Mouse (Mus musculus) lung, embryonic 16.5 days (tissue): ENCODE measurements around the gene Ephb4. TPM values are rescaled to one million over a fixed set of nuclear protein-coding genes. Genes with fewer than 3 reads are reported as not detected.

Experiments used
- ATAC-seq: fragments of 200-750 bp; cut with Nextera tagmentation; 2 replicates; pipeline ENCODE4 v1.8.0; 2017; ENCODE audit warnings: low read depth, mild to moderate bottlenecking, moderate library complexity
- H3K27ac ChIP-seq: fragments of 300-500 bp; sonication (generic); 2 replicates; pipeline ENCODE4 v1.5.1; 2014; ENCODE audit warnings: mild to moderate bottlenecking, control low read depth, low read length
- H3K27me3 ChIP-seq: fragments of 300-500 bp; sonication (generic); 2 replicates; pipeline ENCODE4 v1.6.1; 2014; ENCODE audit warnings: low read depth, low read length, mixed read lengths; ENCODE audit not compliant: control insufficient read depth, insufficient read depth
- H3K36me3 ChIP-seq: fragments of 300-500 bp; sonication (generic); 2 replicates; pipeline ENCODE4 v1.6.1; 2014; ENCODE audit warnings: low read length; ENCODE audit not compliant: control insufficient read depth, insufficient read depth
- H3K4me1 ChIP-seq: fragments of 300-500 bp; sonication (generic); replicated peaks from 2 replicates; pipeline ENCODE4 v1.6.1; 2014; ENCODE audit warnings: low read length, mixed read lengths; ENCODE audit not compliant: control insufficient read depth, insufficient read depth
- H3K4me2 ChIP-seq: fragments of 300-500 bp; sonication (generic); 2 replicates; pipeline ENCODE4 v1.6.1; 2014; ENCODE audit warnings: low read depth, low read length, control low read depth
- H3K4me3 ChIP-seq: fragments of 300-500 bp; sonication (generic); 2 replicates; pipeline ENCODE4 v1.5.1; 2014; ENCODE audit warnings: mild to moderate bottlenecking, low read length, control low read depth
- H3K9ac ChIP-seq: fragments of 300-500 bp; sonication (generic); 2 replicates; pipeline ENCODE4 v1.6.1; 2014; ENCODE audit warnings: low read length, control low read depth
- H3K9me3 ChIP-seq: fragments of 300-500 bp; sonication (generic); 2 replicates; pipeline ENCODE4 v1.6.1; 2016; ENCODE audit warnings: low read length; ENCODE audit not compliant: control insufficient read depth
- WGBS: fragments of 180-500 bp; shearing (Covaris S2); extraction: QIAGEN DNeasy Blood & Tissue Kit; methylation state at CpG from one replicate; pipeline ENCODE4 v1.1.7; 2014; 5-methylcytosine and 5-hydroxymethylcytosine counted together
- polyA plus RNA-seq: library from polyadenylated mRNA; unstranded; fragments of >200 nt; fragmentation: Nextera tagmentation; extraction: Ambion mirVana; gene quantifications from 2 replicates; pipeline ENCODE4 v1.2.1, GENCODE M21; 2015

Ephb4 gene
- polyA plus RNA-seq, 1 experiment from 2014 or later = 56.9 TPM

DNA sequence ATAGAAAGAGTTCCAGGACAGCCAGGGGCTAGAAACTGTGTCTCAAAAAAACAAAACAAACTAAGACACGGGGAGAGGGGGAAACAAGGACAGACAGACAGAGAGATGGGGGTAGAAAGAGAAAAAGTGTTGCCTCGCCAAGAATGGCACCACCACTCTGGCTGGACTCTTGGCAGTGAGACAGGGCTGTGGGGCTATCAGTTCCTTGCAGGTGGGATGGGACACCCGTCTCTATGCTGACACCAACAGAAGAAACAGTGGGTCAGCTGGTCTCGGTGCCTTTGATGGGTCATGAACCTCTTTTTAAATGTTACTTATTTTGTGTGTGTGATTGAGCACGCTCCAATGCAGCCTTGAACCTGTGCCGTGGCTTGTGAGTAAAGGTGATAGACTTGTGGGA is 9.7 kb upstream of the Ephb4 start:
- no peaks in the 10 kb centered on the region for H3K36me3 ChIP-seq
- no peak for ATAC-seq
- H3K27ac ChIP-seq = peak overlapping the region; percentile 93
- no peak overlapping the region for H3K4me2 ChIP-seq
- H3K9ac ChIP-seq = no peak overlapping the region
- H3K4me3 ChIP-seq = no peak overlapping the region
- WGBS = 68% methylated on average over 6 of the region's 6 CpGs
- no peaks in the 10 kb centered on the region for H3K27me3 ChIP-seq
- peaks cover 24% of the 10 kb centered on the region for H3K4me1 ChIP-seq
- no peaks in the 10 kb centered on the region for H3K9me3 ChIP-seq

GRCm38 (mm10) chr5:137342407-137343012 is 7.4 kb upstream of the Ephb4 start:
- H3K9me3 ChIP-seq = no peaks in the 10 kb centered on the region
- no peak overlapping the region for H3K4me3 ChIP-seq
- no peak overlapping the region for H3K4me2 ChIP-seq
- WGBS = 29% methylated on average over 7 of the region's 7 CpGs
- peaks cover 40% of the 10 kb centered on the region for H3K4me1 ChIP-seq
- no peaks in the 10 kb centered on the region for H3K36me3 ChIP-seq
- H3K27ac ChIP-seq = peak overlapping the region; percentile 80
- no peak for ATAC-seq
- H3K9ac ChIP-seq = no peak overlapping the region
- no peaks in the 10 kb centered on the region for H3K27me3 ChIP-seq

- H3K4me3 ChIP-seq = no peak overlapping the region
- no peak overlapping the region for H3K4me2 ChIP-seq
- H3K36me3 ChIP-seq = no peaks in the 10 kb centered on the region
- H3K4me1 ChIP-seq = peaks cover 42% of the 10 kb centered on the region
- no peaks in the 10 kb centered on the region for H3K27me3 ChIP-seq
- 89% methylated on average over 5 of the region's 5 CpGs for WGBS
- H3K9me3 ChIP-seq = no peaks in the 10 kb centered on the region
- H3K27ac ChIP-seq = peak overlapping the region; percentile 80
- H3K9ac ChIP-seq = no peak overlapping the region
- ATAC-seq = no peak
Measured at GRCm38 (mm10) chr5:137343412-137343811, 6.5 kb upstream of the Ephb4 start.

- H3K4me3 ChIP-seq = no peak overlapping the region
- no peak overlapping the region for H3K4me2 ChIP-seq
- no peak overlapping the region for H3K9ac ChIP-seq
- no peak for ATAC-seq
- no peaks in the 10 kb centered on the region for H3K36me3 ChIP-seq
- H3K27ac ChIP-seq = no peak overlapping the region
- H3K9me3 ChIP-seq = no peaks in the 10 kb centered on the region
- peaks cover 46% of the 10 kb centered on the region for H3K4me1 ChIP-seq
- no peaks in the 10 kb centered on the region for H3K27me3 ChIP-seq
Measured at GRCm38 (mm10) chr5:137343869-137344268, 6.0 kb upstream of the Ephb4 start.

- ATAC-seq = peak; percentile 9; the same call in 1 of the 2 replicates
- H3K36me3 ChIP-seq = no peaks in the 10 kb centered on the region
- 0 out of 2 replicates have a peak overlapping the region, but pooled peaks have one; percentile 5 for H3K9ac ChIP-seq
- H3K9me3 ChIP-seq = no peaks in the 10 kb centered on the region
- WGBS = 7% methylated on average over 9 of the region's 9 CpGs
- H3K4me1 ChIP-seq = peaks cover 37% of the 10 kb centered on the region
- peak overlapping the region; percentile 19; the same call in 1 of the 2 replicates for H3K4me3 ChIP-seq
- peak overlapping the region; percentile 87 for H3K27ac ChIP-seq
- peak overlapping the region; percentile 36 for H3K4me2 ChIP-seq
- H3K27me3 ChIP-seq = no peaks in the 10 kb centered on the region
Measured at GRCm38 (mm10) chr5:137345821-137346220, 4.1 kb upstream of the Ephb4 start.

- no peak for ATAC-seq
- Histone ChIP-seq H3K4me3 (no peak overlapping the region), H3K27ac (peak overlapping the region; percentile 87), H3K36me3 (no peaks in the 10 kb centered on the region), H3K9ac (no peak overlapping the region), H3K9me3 (no peaks in the 10 kb centered on the region), H3K4me2 (peak overlapping the region; percentile 36; the same call in 1 of the 2 replicates), H3K27me3 (no peaks in the 10 kb centered on the region), H3K4me1 (peaks cover 37% of the 10 kb centered on the region)
- 34% methylated on average over 1 of the region's 1 CpGs for WGBS
Measured at GRCm38 (mm10) chr5:137346388-137346787, 3.5 kb upstream of the Ephb4 start.

GRCm38 (mm10) chr5:137346983-137347382 is 2.9 kb upstream of the Ephb4 start:
- Histone ChIP-seq H3K4me2 (no peak overlapping the region), H3K4me3 (no peak overlapping the region), H3K36me3 (no peaks in the 10 kb centered on the region), H3K9me3 (no peaks in the 10 kb centered on the region), H3K9ac (no peak overlapping the region), H3K27ac (peak overlapping the region; percentile 87), H3K4me1 (peaks cover 40% of the 10 kb centered on the region), H3K27me3 (no peaks in the 10 kb centered on the region)
- no peak for ATAC-seq
- 59% methylated on average over 4 of the region's 4 CpGs for WGBS

- no peak for ATAC-seq
- Histone ChIP-seq H3K4me2 (peak overlapping the region; percentile 62), H3K9me3 (no peaks in the 10 kb centered on the region), H3K4me3 (peak overlapping the region; percentile 90; the same call in 1 of the 2 replicates), H3K36me3 (no peaks in the 10 kb centered on the region), H3K27ac (peak overlapping the region; percentile 99), H3K27me3 (no peaks in the 10 kb centered on the region), H3K4me1 (peaks cover 46% of the 10 kb centered on the region), H3K9ac (peak overlapping the region; percentile 70)
- WGBS = 5% methylated on average over 7 of the region's 7 CpGs
Measured at GRCm38 (mm10) chr5:137347856-137348255, 2.1 kb upstream of the Ephb4 start.

DNA sequence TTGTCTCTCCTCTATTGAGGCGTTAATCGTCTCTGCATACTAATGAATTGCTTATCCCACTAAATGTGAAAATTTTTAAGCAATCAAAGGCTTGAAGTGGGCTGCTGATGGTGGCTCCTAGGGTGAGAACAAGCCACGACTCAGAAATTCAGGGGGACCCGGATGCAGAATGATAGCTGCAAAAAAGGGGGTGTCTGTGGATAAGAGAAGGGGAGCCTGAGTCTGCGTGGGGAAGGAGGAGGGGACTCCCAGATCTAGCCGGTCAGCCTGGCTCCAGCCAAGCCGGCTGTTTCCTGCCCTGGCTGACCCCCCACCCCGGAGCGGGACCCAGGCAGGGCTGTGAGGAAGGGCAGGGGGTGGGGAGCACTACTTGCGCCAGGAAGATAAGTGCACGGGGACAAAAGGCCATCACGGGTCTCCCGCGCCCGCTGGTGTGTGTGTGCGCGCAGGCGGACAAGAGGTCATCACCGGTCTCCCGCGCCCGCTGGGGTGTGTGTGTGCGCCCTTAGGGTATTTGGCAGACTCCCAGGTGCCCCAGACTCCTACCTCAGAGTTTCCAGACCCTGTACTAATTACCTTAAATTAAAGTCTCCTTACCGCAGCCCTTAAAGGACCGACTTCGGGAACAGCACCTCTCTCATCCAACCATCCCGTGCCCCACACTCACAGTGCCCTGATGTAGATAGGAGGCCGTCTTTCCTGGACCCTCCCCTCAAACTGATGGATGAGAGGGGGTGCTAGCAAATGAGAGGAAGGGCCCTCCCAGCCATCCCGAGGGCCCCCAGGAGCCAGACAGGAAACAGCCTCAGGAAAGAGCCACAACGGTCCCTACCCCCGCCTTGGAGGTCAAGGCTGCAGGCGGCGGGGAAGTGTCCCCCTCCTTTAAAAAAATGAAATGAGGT is 1.2 kb upstream of the Ephb4 start:
- peaks cover 50% of the 10 kb centered on the region for H3K4me1 ChIP-seq
- no peaks in the 10 kb centered on the region for H3K36me3 ChIP-seq
- peak overlapping the region; percentile 99 for H3K27ac ChIP-seq
- peak overlapping the region; percentile 90 for H3K4me3 ChIP-seq
- H3K4me2 ChIP-seq = peak overlapping the region; percentile 62
- H3K9ac ChIP-seq = peak overlapping the region; percentile 70
- WGBS = 1% methylated on average over 33 of the region's 33 CpGs
- no peaks in the 10 kb centered on the region for H3K27me3 ChIP-seq
- peak; percentile 44 for ATAC-seq
- H3K9me3 ChIP-seq = no peaks in the 10 kb centered on the region
